Mouse (Mus musculus) heart, adult 11 months (tissue): ENCODE measurements around the gene Mical2.

Experiments
- DNase-seq: peaks from one replicate; pipeline ENCODE4 v3.0.0; 2022

Gene Mical2

GRCm38 (mm10) chr7:112283606-112284310 lies 58.1 kb downstream of the Mical2 start:
- no peak for DNase-seq

GRCm38 (mm10) chr7:112285573-112285972 lies 59.9 kb downstream of the Mical2 start:
- no peak for DNase-seq

DNA sequence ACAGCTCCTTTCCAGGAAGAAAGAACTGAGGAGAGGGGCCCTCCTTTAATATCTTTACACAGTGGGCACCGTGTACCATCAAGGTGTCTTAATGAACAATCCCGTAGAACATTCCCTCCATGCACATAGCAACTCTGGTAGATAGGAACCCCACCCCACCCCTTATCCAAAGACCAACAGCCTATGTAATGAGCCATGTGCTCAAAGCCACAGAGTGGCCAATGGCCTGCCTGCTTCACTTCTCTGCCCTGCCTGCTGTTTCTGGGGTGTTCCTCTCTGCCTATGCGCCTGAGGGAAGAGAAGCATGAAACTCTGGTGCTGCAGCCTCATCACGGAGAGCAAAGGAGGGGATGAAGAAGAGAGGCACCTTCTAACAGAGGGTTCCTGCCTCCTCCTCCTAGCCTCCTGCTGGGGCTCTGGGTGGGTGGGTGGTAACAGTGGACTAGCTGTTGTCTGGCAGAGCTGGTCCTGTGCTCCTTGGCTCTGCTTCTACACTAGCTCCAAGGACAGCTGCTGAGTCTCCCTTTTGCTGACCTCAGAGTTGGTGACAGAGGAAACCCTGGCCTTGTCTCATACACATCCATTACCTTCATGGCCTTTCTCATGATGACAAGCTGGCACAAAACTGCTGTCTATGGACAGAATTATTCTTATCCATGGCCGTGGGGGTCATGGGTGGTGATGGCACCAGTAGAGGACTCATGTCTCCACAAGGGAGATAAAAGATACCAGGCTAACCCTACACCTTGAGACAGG lies 62.9 kb downstream of the Mical2 start:
- DNase-seq, result no peak

- peak; percentile 95 for DNase-seq
Observed at GRCm38 (mm10) chr7:112289514-112289913, 63.9 kb downstream of the Mical2 start.

DNA sequence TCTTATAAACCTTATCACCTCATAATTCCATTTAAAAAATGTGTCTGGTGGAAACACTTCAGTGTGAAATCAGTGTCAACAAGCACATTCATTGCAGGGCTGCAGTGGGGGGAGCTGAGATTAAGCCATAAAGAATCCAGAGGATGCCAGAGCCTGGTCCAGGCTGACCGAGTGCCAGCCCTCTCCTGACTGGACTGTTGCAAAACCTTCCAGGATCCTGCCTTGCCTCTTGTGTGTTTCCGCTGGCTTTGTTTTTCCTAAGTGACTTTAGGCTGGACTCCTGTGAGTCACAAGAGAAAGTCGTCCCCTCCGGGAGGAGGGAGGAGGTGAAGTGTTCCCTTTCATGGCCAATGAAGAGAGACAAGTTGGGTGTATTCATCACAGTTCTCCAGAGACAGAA lies 64.3 kb downstream of the Mical2 start:
- DNase-seq, result peak; percentile 96

- no peak for DNase-seq
Observed at GRCm38 (mm10) chr7:112293456-112294104, 67.9 kb downstream of the Mical2 start.

DNA sequence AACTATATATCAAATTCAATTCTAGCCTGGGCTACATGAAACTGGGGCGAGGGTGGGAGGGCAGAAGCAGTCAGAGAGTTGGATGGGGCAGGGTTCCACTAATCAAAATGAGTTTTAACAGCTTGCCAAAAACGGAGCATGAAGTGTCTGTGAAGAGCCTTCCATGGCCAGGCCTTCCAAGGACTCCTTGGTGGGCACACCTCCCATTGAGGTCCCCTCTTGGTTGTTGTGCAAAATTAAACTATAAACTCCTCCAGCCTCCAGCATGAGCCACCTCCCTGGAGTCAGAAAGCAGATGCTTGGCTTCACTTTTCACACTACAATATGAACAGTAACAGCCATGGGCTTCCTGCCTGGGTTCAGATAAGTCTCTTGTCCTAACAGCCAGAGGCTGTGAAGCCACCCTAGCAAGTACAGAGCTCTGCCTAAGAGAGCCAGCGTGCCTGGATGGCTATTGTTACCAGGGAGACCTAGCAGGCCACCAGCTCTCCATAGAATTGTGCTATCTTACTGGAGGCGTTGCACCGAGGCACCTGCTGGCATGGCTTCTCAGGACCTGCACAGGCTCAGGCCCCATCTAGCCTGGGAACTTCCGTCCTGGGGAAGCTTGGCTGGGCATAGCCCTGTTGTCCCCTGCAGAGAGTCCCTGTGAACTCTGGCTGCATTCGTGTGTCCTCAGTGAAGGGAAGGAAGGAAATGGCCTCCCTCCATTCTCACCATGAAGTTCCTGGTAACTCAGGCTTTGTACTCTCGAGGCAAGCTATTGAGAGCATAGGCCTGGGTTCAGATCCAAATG lies 70.0 kb downstream of the Mical2 start:
- DNase-seq, result peak; percentile 97

GRCm38 (mm10) chr7:112298032-112298431 lies 72.4 kb downstream of the Mical2 start:
- DNase-seq, result peak; percentile 97

GRCm38 (mm10) chr7:112298871-112299422 lies 73.3 kb downstream of the Mical2 start:
- peak; percentile 93 for DNase-seq

DNA sequence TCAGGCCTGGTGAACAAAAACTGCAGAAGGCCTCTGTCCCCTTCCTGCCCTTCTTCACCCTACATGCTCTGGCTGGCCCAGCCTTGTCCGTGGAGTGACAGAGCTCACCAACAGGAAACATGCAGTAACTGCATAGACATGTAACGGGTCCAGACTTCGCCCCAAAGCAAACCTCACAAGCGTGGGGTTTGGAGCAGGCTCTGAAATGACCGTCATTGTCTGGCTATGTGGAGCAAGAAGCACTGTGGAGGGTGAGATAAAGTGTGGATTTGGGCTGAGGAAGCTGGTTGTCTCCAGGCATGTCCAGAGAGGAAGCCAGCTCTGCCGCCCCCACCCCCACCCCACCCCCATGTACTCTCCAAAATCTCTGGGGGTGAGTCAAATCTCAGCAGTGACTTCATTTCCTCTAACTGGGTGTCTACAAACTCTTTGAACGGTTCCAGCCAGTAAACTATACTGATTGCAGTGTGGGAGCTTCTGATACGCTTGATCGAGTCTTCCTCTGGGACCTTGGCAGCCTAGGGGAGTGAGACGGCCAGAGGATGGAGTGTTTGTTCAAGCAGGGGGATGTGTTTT lies 74.0 kb downstream of the Mical2 start:
- peak; percentile 98 for DNase-seq

- DNase-seq, result no peak
Observed at GRCm38 (mm10) chr7:112300141-112300540, 74.5 kb downstream of the Mical2 start.

- no peak for DNase-seq
Observed at GRCm38 (mm10) chr7:112301052-112301451, 75.4 kb downstream of the Mical2 start.

DNA sequence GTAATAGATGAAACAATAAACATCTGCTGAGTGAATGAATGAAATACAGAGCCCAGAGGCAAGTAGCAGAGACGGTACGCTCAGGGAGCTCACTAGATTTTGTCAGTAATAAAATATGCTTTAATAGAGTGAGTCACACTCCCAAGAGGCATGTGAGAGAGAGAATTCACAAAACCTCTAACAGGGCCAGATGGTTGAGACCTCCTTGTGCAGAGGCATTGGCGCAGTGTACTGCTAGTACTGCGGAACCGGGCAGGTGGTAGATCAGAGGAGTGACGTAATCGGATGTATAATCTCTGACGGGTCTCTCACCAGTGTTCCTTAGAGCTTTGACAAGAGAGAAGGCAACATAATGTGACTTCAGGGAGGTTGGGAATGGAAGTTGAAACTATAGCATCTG lies 78.7 kb downstream of the Mical2 start:
- peak; percentile 96 for DNase-seq

- DNase-seq, result no peak
Observed at GRCm38 (mm10) chr7:112309289-112310016, 83.8 kb downstream of the Mical2 start.

DNA sequence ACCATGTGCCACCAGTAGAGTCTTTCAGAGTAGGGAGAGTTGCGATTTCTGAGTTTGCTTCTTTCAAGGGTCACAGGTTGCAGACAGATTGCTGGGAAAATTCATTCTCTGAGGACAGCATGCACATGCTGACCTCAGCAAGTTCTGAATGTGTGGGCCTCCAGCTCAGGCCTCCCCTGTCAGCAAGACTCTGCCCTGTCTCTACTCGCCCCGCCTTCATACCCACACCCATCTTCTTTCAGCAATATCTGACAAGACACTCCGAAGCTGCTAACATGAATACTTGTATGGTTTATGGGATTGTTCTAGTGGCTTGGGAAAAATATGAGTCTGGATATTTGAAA lies 84.3 kb downstream of the Mical2 start:
- DNase-seq, result no peak

DNA sequence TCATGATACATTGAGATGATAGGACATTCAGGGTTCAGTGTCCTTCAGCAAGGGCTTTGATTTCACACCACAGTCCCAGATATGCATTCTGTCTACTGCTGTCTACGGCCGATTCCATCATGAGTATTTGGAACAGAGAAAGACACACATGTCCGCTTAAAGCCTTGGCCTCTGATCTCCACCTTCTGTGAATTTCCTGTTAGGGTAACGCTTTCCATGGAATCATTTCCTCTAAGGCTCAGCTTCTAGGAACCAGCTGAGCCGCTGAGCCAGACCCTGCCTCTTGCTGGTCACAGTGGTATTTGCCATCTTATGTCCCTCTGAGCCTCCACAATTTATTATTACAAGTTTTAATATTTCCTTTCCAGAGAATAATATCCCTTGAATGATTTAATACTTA lies 87.6 kb downstream of the Mical2 start:
- DNase-seq, result peak; percentile 91

- peak; percentile 95 for DNase-seq
Observed at GRCm38 (mm10) chr7:112313670-112314069, 88.0 kb downstream of the Mical2 start.

GRCm38 (mm10) chr7:112316239-112316638 lies 90.6 kb downstream of the Mical2 start:
- DNase-seq, result peak; percentile 97

- peak; percentile 94 for DNase-seq
Observed at GRCm38 (mm10) chr7:112317491-112317890, 91.8 kb downstream of the Mical2 start.

- no peak for DNase-seq
Observed at GRCm38 (mm10) chr7:112318306-112318705, 92.7 kb downstream of the Mical2 start.

GRCm38 (mm10) chr7:112319419-112319818 lies 93.8 kb downstream of the Mical2 start:
- DNase-seq, result no peak
